Mouse (Mus musculus) spleen, adult 2 months (tissue): ENCODE data around the gene Gpr45. TPM values are rescaled to one million over a fixed set of nuclear protein-coding genes. Genes with fewer than 3 reads are reported as not detected.

Source experiments
- DNase-seq, 2 experiments: peaks; one replicate each; pipeline versions ENCODE4 v3.0.0 to v3.0.0-alpha.2; 2012 to 2021; ENCODE audit warnings: low spot score in 2 of 2, low read depth in 1 of 2
- H3K27ac ChIP-seq: fragments of 200-500 bp; 2 replicates; pipeline ENCODE4 v1.5.1; 2012; ENCODE audit warnings: low read length, inconsistent platforms; ENCODE audit not compliant: insufficient read depth
- H3K27me3 ChIP-seq: fragments of 200-500 bp; 2 replicates; pipeline ENCODE4 v1.6.1; 2012; ENCODE audit warnings: mild to moderate bottlenecking, moderate library complexity, low read length, inconsistent platforms; ENCODE audit not compliant: control insufficient read depth, insufficient read depth
- H3K36me3 ChIP-seq: fragments of 200-500 bp; 2 replicates; pipeline ENCODE4 v1.6.1; 2012; ENCODE audit warnings: mild to moderate bottlenecking, low read length, inconsistent platforms; ENCODE audit not compliant: control insufficient read depth, insufficient read depth
- H3K4me1 ChIP-seq: fragments of 200-500 bp; 2 replicates; pipeline ENCODE4 v1.6.1; 2011; ENCODE audit warnings: inconsistent platforms; ENCODE audit not compliant: control insufficient read depth, insufficient read depth, insufficient read length
- H3K4me3 ChIP-seq: fragments of 200-500 bp; 2 replicates; pipeline ENCODE4 v1.5.1; 2011; ENCODE audit warnings: mild to moderate bottlenecking, inconsistent platforms; ENCODE audit not compliant: insufficient read depth, insufficient read length; ENCODE audit errors: extremely low read depth
- CTCF ChIP-seq: fragments of 200-500 bp; IDR thresholded peaks from 2 replicates; pipeline ENCODE4 v1.5.1; 2011; ENCODE audit warnings: mild to moderate bottlenecking, inconsistent platforms; ENCODE audit not compliant: insufficient read depth, insufficient read length, insufficient replicate concordance; ENCODE audit errors: extremely low read depth
- POLR2A ChIP-seq: fragments of 200-500 bp; IDR thresholded peaks from 2 replicates; pipeline ENCODE4 v1.6.1; 2011; ENCODE audit warnings: low read depth, low read length, inconsistent platforms
- WGBS: fragments of 180-500 bp; shearing (Covaris S2); methylation state at CpG from one replicate; pipeline ENCODE4 v1.1.7; 2018; 5-methylcytosine and 5-hydroxymethylcytosine counted together
- polyA plus RNA-seq: library from polyadenylated mRNA; depleted of rRNA; stranded (reverse); fragments of >200 nt; gene quantifications from 2 replicates; pipeline ENCODE4 v1.2.3, GENCODE M21; 2012; rRNA removed

The Gpr45 gene
- 0.29 and 0.33 TPM in 2 replicates for polyA plus RNA-seq

GRCm38 (mm10) chr1:42952734-42953481, at the start of gene Gpr45:
Gene Gpr45, plus strand, starts transcription at chr1:42952872.
- 2% methylated on average over 60 of the region's 71 CpGs for WGBS
- Histone ChIP-seq H3K4me3 (peak within 1 kb of the TSS; percentile 47), H3K36me3 (no peaks in the 10 kb centered on the region), H3K27ac (no peak within 1 kb of the TSS), H3K4me1 (peaks cover 4% of the 10 kb centered on the region), H3K27me3 (peaks cover 9% of the 10 kb centered on the region)
- TF ChIP-seq CTCF (no peak), POLR2A (no peak)
- DNase-seq = peak in 1 of 2 experiments; percentile 6

- Histone ChIP-seq H3K27ac (no peak overlapping the region), H3K4me1 (no peaks in the 10 kb centered on the region), H3K27me3 (no peaks in the 10 kb centered on the region), H3K36me3 (peaks cover 8% of the 10 kb centered on the region), H3K4me3 (no peak overlapping the region)
- WGBS = 91% methylated on average over 11 of the region's 11 CpGs
- DNase-seq = no peak
- TF ChIP-seq CTCF (no peak), POLR2A (no peak)
Observed at GRCm38 (mm10) chr1:42905148-42905547, 47.5 kb upstream of the Gpr45 start.

GRCm38 (mm10) chr1:42906696-42907095, 46.0 kb upstream of the Gpr45 start:
- 96% methylated on average over 7 of the region's 7 CpGs for WGBS
- peaks cover 5% of the 10 kb centered on the region; the same call in 1 of the 2 replicates for H3K36me3 ChIP-seq
- DNase-seq = no peak
- no peak overlapping the region for H3K4me3 ChIP-seq
- H3K27ac ChIP-seq = no peak overlapping the region
- no peaks in the 10 kb centered on the region for H3K27me3 ChIP-seq
- H3K4me1 ChIP-seq = no peaks in the 10 kb centered on the region
- TF ChIP-seq POLR2A (no peak), CTCF (no peak)

- Histone ChIP-seq H3K27me3 (no peaks in the 10 kb centered on the region), H3K27ac (no peak overlapping the region), H3K4me1 (no peaks in the 10 kb centered on the region), H3K4me3 (no peak overlapping the region), H3K36me3 (peaks cover 5% of the 10 kb centered on the region; the same call in 1 of the 2 replicates)
- DNase-seq = no peak
- WGBS = 85% methylated on average over 4 of the region's 4 CpGs
- TF ChIP-seq CTCF = no peak
- no peak for TF ChIP-seq POLR2A
Observed at GRCm38 (mm10) chr1:42907153-42907552, 45.5 kb upstream of the Gpr45 start.

- Histone ChIP-seq H3K27me3 (no peaks in the 10 kb centered on the region), H3K4me3 (no peak overlapping the region), H3K36me3 (no peaks in the 10 kb centered on the region), H3K4me1 (no peaks in the 10 kb centered on the region), H3K27ac (no peak overlapping the region)
- WGBS = 16% methylated on average over 4 of the region's 4 CpGs
- no peak for DNase-seq
- TF ChIP-seq CTCF (no peak), POLR2A (no peak)
Observed at GRCm38 (mm10) chr1:42915062-42915461, 37.6 kb upstream of the Gpr45 start.

GRCm38 (mm10) chr1:42916719-42917118, 36.0 kb upstream of the Gpr45 start:
- DNase-seq = no peak
- no peak for TF ChIP-seq POLR2A

GRCm38 (mm10) chr1:42917908-42918307, 34.8 kb upstream of the Gpr45 start:
- Histone ChIP-seq H3K27ac (no peak overlapping the region), H3K4me1 (no peaks in the 10 kb centered on the region), H3K27me3 (no peaks in the 10 kb centered on the region), H3K4me3 (no peak overlapping the region), H3K36me3 (no peaks in the 10 kb centered on the region)
- WGBS = 59% methylated on average over 4 of the region's 4 CpGs
- no peak for TF ChIP-seq CTCF
- TF ChIP-seq POLR2A = no peak
- no peak for DNase-seq

More at GRCm38 (mm10) chr1:42916719-42917118, 36.0 kb upstream of the Gpr45 start:
- Histone ChIP-seq H3K4me3 (no peak overlapping the region), H3K27me3 (no peaks in the 10 kb centered on the region), H3K27ac (no peak overlapping the region), H3K4me1 (no peaks in the 10 kb centered on the region), H3K36me3 (no peaks in the 10 kb centered on the region)
- 78% methylated on average over 7 of the region's 7 CpGs for WGBS
